In the genomic region with DNA sequence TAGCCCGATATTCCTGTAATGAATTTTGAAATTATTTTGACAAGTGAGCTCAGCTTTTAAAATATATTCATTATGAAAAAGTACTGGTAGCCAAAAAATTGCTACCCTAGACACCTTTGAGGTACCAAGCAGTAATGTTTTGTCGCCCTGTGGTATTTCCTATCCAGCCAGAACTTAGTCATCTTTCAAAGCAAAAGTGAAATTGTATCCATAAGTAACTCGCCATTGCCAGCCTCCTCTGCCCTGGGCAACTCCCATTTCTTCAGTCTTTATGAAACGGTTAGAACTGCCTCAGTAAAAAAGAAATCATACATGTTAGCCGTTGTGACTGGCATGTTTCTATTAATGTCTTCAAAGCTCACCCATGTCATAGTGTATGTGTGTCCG, we compare ENCODE assay signal across 8 mouse cellular contexts. TPM values are rescaled to one million over a fixed set of nuclear protein-coding genes. Genes with fewer than 3 reads are reported as not detected.
DNase-seq lines count a peak whose midpoint lies in the region; ATAC-seq and TF ChIP-seq lines count a peak whose summit lies in the region.

No protein-coding gene starts in this region.

- no peak for TF ChIP-seq POLR2A in heart, adult 2 months (IDR thresholded peaks at IDR 0.05; ENCODE audit: insufficient read depth, low read depth, low read length)

- peaks cover 4% of the 10 kb centered on the region; the same call in 1 of the 2 replicates for H3K4me1 ChIP-seq in heart, adult 2 months (ENCODE audit: control insufficient read depth, insufficient read depth, low read length)
- H3K4me1 ChIP-seq in E14TG2a.4 (replicated peaks; ENCODE audit: low read depth, low read length): peaks cover 33% of the 10 kb centered on the region
- peaks cover 10% of the 10 kb centered on the region for H3K4me1 ChIP-seq in forebrain, embryonic 13.5 days
- peaks cover 13% of the 10 kb centered on the region for H3K4me1 ChIP-seq in liver, embryonic 13.5 days (replicated peaks)
- H3K4me1 ChIP-seq in stomach, embryonic 16.5 days (ENCODE audit: control insufficient read depth, insufficient read depth, low read length): peaks cover 6% of the 10 kb centered on the region; the same call in 1 of the 2 replicates

- no peaks in the 10 kb centered on the region; the same call in 1 of the 2 replicates for H3K36me3 ChIP-seq in heart, adult 2 months (ENCODE audit: control insufficient read depth, insufficient read depth, low read length)
- no peaks in the 10 kb centered on the region; the same call in 1 of the 2 replicates for H3K36me3 ChIP-seq in E14TG2a.4 (ENCODE audit: insufficient read depth, low read length)
- H3K36me3 ChIP-seq in forebrain, embryonic 13.5 days (ENCODE audit: poor library complexity, severe bottlenecking): peaks cover 10% of the 10 kb centered on the region; the same call in 1 of the 2 replicates
- H3K36me3 ChIP-seq in liver, embryonic 13.5 days: peaks cover 4% of the 10 kb centered on the region; the same call in 1 of the 2 replicates
- H3K36me3 ChIP-seq in stomach, embryonic 16.5 days (ENCODE audit: control insufficient read depth, insufficient read depth, low read length): no peaks in the 10 kb centered on the region

- H3K4me3 ChIP-seq in heart, adult 2 months: peak overlapping the region; percentile 94
- peak overlapping the region; percentile 98 for H3K4me3 ChIP-seq in E14TG2a.4 (replicated peaks; ENCODE audit: low read length)
- H3K4me3 ChIP-seq in forebrain, embryonic 13.5 days: peak overlapping the region; percentile 98
- peak overlapping the region; percentile 82 for H3K4me3 ChIP-seq in liver, embryonic 13.5 days (replicated peaks)
- peak overlapping the region; percentile 86 for H3K4me3 ChIP-seq in stomach, embryonic 16.5 days (replicated peaks; ENCODE audit: low read length)

- no peak for DNase-seq in heart, adult 2 months
- no peak for DNase-seq in heart, adult 18-20 months
- no peak for DNase-seq in liver, embryonic 13.5 days
- no peak for DNase-seq in gastrocnemius, postnatal 4 days (ENCODE audit: low spot score in 2 of 2)
- DNase-seq in adrenal gland, postnatal 10 days: no peak

- WGBS in heart, adult 2 months: 41% methylated on average over 6 of the region's 6 CpGs
- 73% methylated on average over 6 of the region's 6 CpGs for WGBS in forebrain, embryonic 13.5 days
- WGBS in liver, embryonic 13.5 days (ENCODE audit: insufficient replicate concordance): 43% methylated on average over 6 of the region's 6 CpGs
- WGBS in stomach, embryonic 16.5 days: 53% methylated on average over 6 of the region's 6 CpGs

- ATAC-seq in forebrain, embryonic 13.5 days: no peak
- no peak for ATAC-seq in liver, embryonic 13.5 days (ENCODE audit: low read depth)
- no peak for ATAC-seq in stomach, embryonic 16.5 days (ENCODE audit: insufficient read depth, low FRiP score)

- no peak overlapping the region for H3K9ac ChIP-seq in heart, adult 2 months (ENCODE audit: low read depth, low read length)
- H3K9ac ChIP-seq in forebrain, embryonic 13.5 days: peak overlapping the region; percentile 86; the same call in 1 of the 2 replicates
- peak overlapping the region; percentile 82 for H3K9ac ChIP-seq in liver, embryonic 13.5 days
- H3K9ac ChIP-seq in stomach, embryonic 16.5 days (ENCODE audit: low read length): no peak overlapping the region; the same call in 1 of the 2 replicates

- peaks cover 6% of the 10 kb centered on the region for H3K9me3 ChIP-seq in E14TG2a.4 (ENCODE audit: low read length)
- H3K9me3 ChIP-seq in forebrain, embryonic 13.5 days (replicated peaks): peaks cover 5% of the 10 kb centered on the region
- 0 out of 2 replicates have a peak, but pooled peaks cover 3% of the 10 kb centered on the region for H3K9me3 ChIP-seq in liver, embryonic 13.5 days (replicated peaks)
- H3K9me3 ChIP-seq in stomach, embryonic 16.5 days (replicated peaks; ENCODE audit: control insufficient read depth, low read length): no peaks in the 10 kb centered on the region

- TF ChIP-seq EP300 in heart, adult 2 months (IDR thresholded peaks at IDR 0.05; ENCODE audit: insufficient read depth, low read depth, low read length): no peak

- intact Hi-C loops in heart, adult 2 months (cut with DNase I): loop anchor here (1.0 kb wide), 1 partner anchor 16 kb away; no protein-coding TSS in a partner anchor

- no peak for TF ChIP-seq CTCF in heart, adult 2 months (IDR thresholded peaks at IDR 0.05)
- no peak for TF ChIP-seq CTCF in E14TG2a.4 (conservative IDR thresholded peaks at IDR 0.05; ENCODE audit: low read length)

- H3K27ac ChIP-seq in heart, adult 2 months: peak overlapping the region; percentile 81; the same call in 1 of the 2 replicates
- no peak overlapping the region for H3K27ac ChIP-seq in forebrain, embryonic 13.5 days
- no peak overlapping the region for H3K27ac ChIP-seq in liver, embryonic 13.5 days
- 0 out of 2 replicates have a peak overlapping the region, but pooled peaks have one; percentile 10 for H3K27ac ChIP-seq in stomach, embryonic 16.5 days (ENCODE audit: low read length)

- peak overlapping the region; percentile 77 for H3K4me2 ChIP-seq in forebrain, embryonic 13.5 days
- H3K4me2 ChIP-seq in liver, embryonic 13.5 days: peak overlapping the region; percentile 70
- peak overlapping the region; percentile 57 for H3K4me2 ChIP-seq in stomach, embryonic 16.5 days (ENCODE audit: low read depth, low read length)

- no peaks in the 10 kb centered on the region for H3K27me3 ChIP-seq in heart, adult 2 months (ENCODE audit: control insufficient read depth, insufficient read depth, low read length)
- H3K27me3 ChIP-seq in E14TG2a.4 (ENCODE audit: insufficient read depth, low read length): no peaks in the 10 kb centered on the region
- no peaks in the 10 kb centered on the region for H3K27me3 ChIP-seq in forebrain, embryonic 13.5 days
- no peaks in the 10 kb centered on the region for H3K27me3 ChIP-seq in liver, embryonic 13.5 days
- no peaks in the 10 kb centered on the region for H3K27me3 ChIP-seq in stomach, embryonic 16.5 days (ENCODE audit: control insufficient read depth, insufficient read depth, low read length)

- H3K79me2 ChIP-seq in heart, adult 2 months (replicated peaks; ENCODE audit: control insufficient read depth, insufficient read depth, low read length): 0 out of 2 replicates have a peak, but pooled peaks cover 2% of the 10 kb centered on the region

RNA-seq across cellular contexts. Expression of a gene that starts 7.6 kb away (rescaled TPM):
- total RNA-seq in heart, adult 2 months (2021): 1 to 10 TPM; 3.0 to 3.7 TPM
- polyA plus RNA-seq in heart, adult 2 months (2012; rRNA removed): 2.6 and 3.7 TPM in 2 replicates
- total RNA-seq in heart, adult 18-20 months (2021): 1 to 10 TPM; 3.3 to 3.5 TPM
- 0.11 and 0.13 TPM in 2 replicates for polyA plus RNA-seq in forebrain, embryonic 13.5 days (2015; fragmentation: Nextera tagmentation; extraction: Ambion mirVana)
- polyA plus RNA-seq in liver, embryonic 13.5 days (2015; fragmentation: Nextera tagmentation; extraction: Ambion mirVana): 0.80 and 1.1 TPM in 2 replicates
- 1.1 TPM in 2 replicates for polyA plus RNA-seq in stomach, embryonic 16.5 days (2015; fragmentation: Nextera tagmentation; extraction: Ambion mirVana)
- 1 to 10 TPM; 4.6 to 6.2 TPM for total RNA-seq in gastrocnemius, postnatal 4 days (2021)
- 1 to 10 TPM; 3.3 to 3.4 TPM for total RNA-seq in adrenal gland, postnatal 10 days (2021)

RNA-seq across cellular contexts. Expression of a gene that starts 8.1 kb away (rescaled TPM):
- 100 to 1,000 TPM in 1 of 2 experiments, 10 to 100 TPM in 1; 91.9 to 112 TPM for total RNA-seq in heart, adult 2 months (2021)
- polyA plus RNA-seq in heart, adult 2 months (2012; rRNA removed): 194 and 239 TPM in 2 replicates
- total RNA-seq in heart, adult 18-20 months (2021): 100 to 1,000 TPM; 107 to 108 TPM
- 78.4 and 87.2 TPM in 2 replicates for polyA plus RNA-seq in forebrain, embryonic 13.5 days (2015; fragmentation: Nextera tagmentation; extraction: Ambion mirVana)
- 85.3 and 86.9 TPM in 2 replicates for polyA plus RNA-seq in liver, embryonic 13.5 days (2015; fragmentation: Nextera tagmentation; extraction: Ambion mirVana)
- 126 and 145 TPM in 2 replicates for polyA plus RNA-seq in stomach, embryonic 16.5 days (2015; fragmentation: Nextera tagmentation; extraction: Ambion mirVana)
- 10 to 100 TPM; 67.2 to 69.4 TPM for total RNA-seq in gastrocnemius, postnatal 4 days (2021)
- total RNA-seq in adrenal gland, postnatal 10 days (2021): 100 to 1,000 TPM; 116 to 117 TPM

RNA-seq across cellular contexts. Expression of a gene that starts 17.3 kb away (rescaled TPM):
- total RNA-seq in heart, adult 2 months (2021): 1 to 10 TPM; 8.5 to 8.8 TPM
- 4.5 and 5.4 TPM in 2 replicates for polyA plus RNA-seq in heart, adult 2 months (2012; rRNA removed)
- total RNA-seq in heart, adult 18-20 months (2021): 1 to 10 TPM; 8.3 to 9.9 TPM
- 50.9 and 58.7 TPM in 2 replicates for polyA plus RNA-seq in forebrain, embryonic 13.5 days (2015; fragmentation: Nextera tagmentation; extraction: Ambion mirVana)
- 42.6 and 48.5 TPM in 2 replicates for polyA plus RNA-seq in liver, embryonic 13.5 days (2015; fragmentation: Nextera tagmentation; extraction: Ambion mirVana)
- polyA plus RNA-seq in stomach, embryonic 16.5 days (2015; fragmentation: Nextera tagmentation; extraction: Ambion mirVana): 50.3 and 53.7 TPM in 2 replicates
- total RNA-seq in gastrocnemius, postnatal 4 days (2021): 10 to 100 TPM; 18.9 to 19.6 TPM
- 10 to 100 TPM; 20.3 to 24.7 TPM for total RNA-seq in adrenal gland, postnatal 10 days (2021)

Comparison
In these comparisons a context has a peak if more than half of its experiments do, and no peak if none do; other contexts are left out.
1. H3K27ac ChIP-seq: peak in heart, adult 2 months (single experiment) and stomach, embryonic 16.5 days (single experiment); none in forebrain, embryonic 13.5 days (single experiment) and liver, embryonic 13.5 days (single experiment).
2. H3K9ac ChIP-seq: peak in forebrain, embryonic 13.5 days (single experiment) and liver, embryonic 13.5 days (single experiment); none in heart, adult 2 months (single experiment) and stomach, embryonic 16.5 days (single experiment).
3. Peak in every context shown above with its lines, with median percentiles within 50 percentile points of each other: H3K4me3 ChIP-seq and H3K4me2 ChIP-seq.